ENCODE assay signal across 9 mouse cellular contexts in the genomic region with DNA sequence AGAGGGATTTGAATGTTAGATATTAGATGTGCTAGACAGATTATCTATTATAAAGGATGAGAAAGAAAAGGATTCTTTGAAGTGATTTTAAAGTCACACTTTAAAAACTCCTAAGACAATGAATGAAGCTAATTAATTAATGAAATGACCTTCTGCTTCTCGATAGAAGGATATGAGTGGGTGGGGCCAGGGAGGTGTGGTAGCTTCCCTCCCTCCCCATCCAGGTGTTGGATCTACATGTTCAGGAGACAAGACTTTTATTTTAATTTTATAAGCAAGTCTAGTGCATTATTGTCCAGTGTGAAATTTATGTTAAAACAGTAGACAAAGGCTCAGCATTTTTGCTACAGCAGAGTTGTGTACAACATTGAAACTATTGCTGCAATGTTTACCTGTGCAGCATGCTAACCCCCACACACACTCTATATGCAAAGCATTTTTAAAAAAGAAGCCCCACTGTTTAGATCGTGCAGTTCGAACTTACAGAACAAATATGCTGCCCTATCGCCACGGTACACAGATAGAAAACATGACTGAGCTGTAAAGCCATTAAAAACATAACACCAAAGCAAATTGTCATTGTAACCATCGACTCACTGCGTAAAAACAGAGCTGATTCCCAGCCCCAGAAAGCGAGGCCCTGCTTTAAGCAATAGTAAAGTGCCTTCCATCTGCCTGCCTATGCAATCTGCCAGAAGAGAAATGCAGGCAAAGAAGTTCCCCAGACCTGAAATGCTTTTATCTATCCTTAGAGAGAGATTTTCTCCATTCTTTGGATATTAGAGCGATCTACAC.
A peak's percentile ranks its signal among the peaks of the same experiment; 100 is the strongest.
DNase-seq lines count a peak whose midpoint lies in the region; ATAC-seq and TF ChIP-seq lines count a peak whose summit lies in the region.
"Had no signal": no experiment of that assay in that cellular context is flagged by ENCODE, and none has a peak within 500 bp of the region (broad histone marks: within the 10 kb centered on the region; RNA-seq: fewer than 3 reads in every experiment).

No protein-coding gene starts in this region.

- H3K9me3 ChIP-seq in heart, embryonic 14.5 days (ENCODE audit: control insufficient read depth, low read length), result no peaks in the 10 kb centered on the region
- H3K9me3 ChIP-seq in forebrain, embryonic 16.5 days (ENCODE audit: control insufficient read depth, low read length), result no peaks in the 10 kb centered on the region
- no peaks in the 10 kb centered on the region for H3K9me3 ChIP-seq in midbrain, embryonic 13.5 days

- peak overlapping the region in 1 of 2 experiments; percentile 32; a peak in 1 of 4 replicates for H3K4me3 ChIP-seq in heart, embryonic 14.5 days (ENCODE audit: control insufficient read depth in 1 of 2, insufficient read depth in 1 of 2, low read depth in 1 of 2, low read length in 2 of 2)
- peak overlapping the region; percentile 67 for H3K4me3 ChIP-seq in forebrain, embryonic 16.5 days (replicated peaks; ENCODE audit: low read length)
- peak overlapping the region; percentile 51 for H3K4me3 ChIP-seq in midbrain, embryonic 13.5 days (replicated peaks)
- H3K4me3 ChIP-seq in lung, adult 2 months (replicated peaks; ENCODE audit: extremely low read depth, low read depth, low read length), result no peak overlapping the region

- TF ChIP-seq CTCF in lung, adult 2 months (IDR thresholded peaks at IDR 0.05; ENCODE audit: insufficient read depth, low read length), result no peak

- no peaks in the 10 kb centered on the region for H3K36me3 ChIP-seq in heart, embryonic 14.5 days (ENCODE audit: control insufficient read depth, insufficient read depth, low read length)
- H3K36me3 ChIP-seq in forebrain, embryonic 16.5 days (ENCODE audit: control insufficient read depth, insufficient read depth), result 0 out of 2 replicates have a peak, but pooled peaks cover 11% of the 10 kb centered on the region
- peaks cover 25% of the 10 kb centered on the region for H3K36me3 ChIP-seq in midbrain, embryonic 13.5 days

- WGBS in heart, embryonic 14.5 days, result 11% methylated on average over 9 of the region's 9 CpGs
- 0% methylated on average over 9 of the region's 9 CpGs for WGBS in forebrain, embryonic 16.5 days
- WGBS in midbrain, embryonic 13.5 days, result 1% methylated on average over 9 of the region's 9 CpGs
- WGBS in lung, adult 2 months, result 12% methylated on average over 9 of the region's 9 CpGs

- no peak overlapping the region for H3K27ac ChIP-seq in heart, embryonic 14.5 days (replicated peaks in 1 of 2; ENCODE audit: control insufficient read depth in 1 of 2, insufficient read depth in 1 of 2, low read depth in 2 of 2, low read length in 2 of 2)
- H3K27ac ChIP-seq in forebrain, embryonic 16.5 days (ENCODE audit: low read length), result peak overlapping the region; percentile 98
- H3K27ac ChIP-seq in midbrain, embryonic 13.5 days, result peak overlapping the region; percentile 98

- ATAC-seq in heart, embryonic 14.5 days (ENCODE audit: insufficient number of reproducible peaks, insufficient read depth, low FRiP score, low read depth), result no peak
- no peak for ATAC-seq in forebrain, embryonic 16.5 days
- ATAC-seq in midbrain, embryonic 13.5 days, result no peak

- peaks cover 4 to 5% of the 10 kb centered on the region in 2 experiments; a peak in 2 of 4 replicates for H3K4me1 ChIP-seq in heart, embryonic 14.5 days (ENCODE audit: control insufficient read depth in 2 of 2, insufficient read depth in 2 of 2, low read length in 2 of 2)
- 0 out of 2 replicates have a peak, but pooled peaks cover 2% of the 10 kb centered on the region for H3K4me1 ChIP-seq in forebrain, embryonic 16.5 days (replicated peaks; ENCODE audit: control insufficient read depth, insufficient read depth, low read length)
- H3K4me1 ChIP-seq in midbrain, embryonic 13.5 days (replicated peaks), result peaks cover 18% of the 10 kb centered on the region; the same call in 1 of the 2 replicates
- H3K4me1 ChIP-seq in lung, adult 2 months (ENCODE audit: control insufficient read depth, insufficient read depth, low read length), result peaks cover 3% of the 10 kb centered on the region; the same call in 1 of the 2 replicates

- H3K27me3 ChIP-seq in heart, embryonic 14.5 days (ENCODE audit: control insufficient read depth, insufficient read depth, low read length), result peaks cover 90% of the 10 kb centered on the region
- no peaks in the 10 kb centered on the region for H3K27me3 ChIP-seq in forebrain, embryonic 16.5 days (replicated peaks; ENCODE audit: control insufficient read depth, insufficient read depth, low read length)
- no peaks in the 10 kb centered on the region for H3K27me3 ChIP-seq in midbrain, embryonic 13.5 days

- H3K4me2 ChIP-seq in heart, embryonic 14.5 days (ENCODE audit: low read length), result peak overlapping the region; percentile 61
- peak overlapping the region; percentile 84 for H3K4me2 ChIP-seq in forebrain, embryonic 16.5 days (ENCODE audit: low read length)
- peak overlapping the region; percentile 88 for H3K4me2 ChIP-seq in midbrain, embryonic 13.5 days (replicated peaks)

- H3K9ac ChIP-seq in heart, embryonic 14.5 days (ENCODE audit: low read length), result no peak overlapping the region
- peak overlapping the region; percentile 82 for H3K9ac ChIP-seq in forebrain, embryonic 16.5 days (replicated peaks; ENCODE audit: low read depth, low read length)
- peak overlapping the region; percentile 97 for H3K9ac ChIP-seq in midbrain, embryonic 13.5 days (replicated peaks)

- intact Hi-C loops in heart, postnatal 36 days (cut with DNase I), result loop anchor here (10.0 kb wide), 1 partner anchor 488 kb away; the partner anchor contains the start of gene Tmem161b

- TF ChIP-seq POLR2A in lung, adult 2 months (IDR thresholded peaks at IDR 0.05; ENCODE audit: borderline replicate concordance, extremely low read depth, low read depth, low read length), result no peak

- no peak for DNase-seq in heart, postnatal 36 days
- peak; percentile 54 for DNase-seq in brain, adult 2 months (ENCODE audit: low read depth, low spot score)
- DNase-seq in urinary bladder, adult 18-20 months (ENCODE audit: low spot score in 2 of 2), result no peak
- DNase-seq in gastrocnemius, postnatal 4 days (ENCODE audit: low spot score in 2 of 2), result no peak
- DNase-seq in lung, adult 2 months, result no peak
- DNase-seq: gastrocnemius, postnatal 14 days had no signal

Comparison
In these comparisons a context has a peak if more than half of its experiments do, and no peak if none do; other contexts are left out.
1. H3K27ac ChIP-seq: peak in forebrain, embryonic 16.5 days (single experiment) and midbrain, embryonic 13.5 days (single experiment); none in heart, embryonic 14.5 days (0 of 2).
2. Peak in every context shown above with its lines, with median percentiles within 50 percentile points of each other: H3K4me2 ChIP-seq.